Mouse (Mus musculus): Measurements from ENCODE around the gene Ipo13.
A peak's percentile ranks its signal among the peaks of the same experiment; 100 is the strongest.

The Ipo13 gene

GRCm38 (mm10) chr4:117914591-117915442 is at the start of gene Ipo13:
Gene Ipo13, minus strand, starts transcription at chr4:117914999.
- DNase-seq (ENCODE audit: low read depth, low spot score): peak; percentile 96

- no peak for DNase-seq (ENCODE audit: low read depth, low spot score)
Observed at GRCm38 (mm10) chr4:117957492-117957891, 42.7 kb upstream of the Ipo13 start.

- no peak for DNase-seq (ENCODE audit: low read depth, low spot score)
Observed at GRCm38 (mm10) chr4:117947493-117947892, 32.7 kb upstream of the Ipo13 start.

- no peak for DNase-seq (ENCODE audit: low read depth, low spot score)
Observed at GRCm38 (mm10) chr4:117946639-117947305, 32.0 kb upstream of the Ipo13 start.

- no peak for DNase-seq (ENCODE audit: low read depth, low spot score)
Observed at GRCm38 (mm10) chr4:117943317-117943716, 28.5 kb upstream of the Ipo13 start.

GRCm38 (mm10) chr4:117936964-117937363 is 22.2 kb upstream of the Ipo13 start:
- no peak for DNase-seq (ENCODE audit: low read depth, low spot score)

- no peak for DNase-seq (ENCODE audit: low read depth, low spot score)
Observed at GRCm38 (mm10) chr4:117934081-117934480, 19.3 kb upstream of the Ipo13 start.

- no peak for DNase-seq (ENCODE audit: low read depth, low spot score)
Observed at GRCm38 (mm10) chr4:117933248-117933647, 18.4 kb upstream of the Ipo13 start.

GRCm38 (mm10) chr4:117929391-117929881 is 14.6 kb upstream of the Ipo13 start, which contains the start of gene Artn:
Gene Artn, minus strand, starts transcription at chr4:117929763.
- DNase-seq (ENCODE audit: low read depth, low spot score): peak; percentile 58

- peak; percentile 47 for DNase-seq (ENCODE audit: low read depth, low spot score)
Observed at GRCm38 (mm10) chr4:117928699-117929241, 14.0 kb upstream of the Ipo13 start.

- peak; percentile 76 for DNase-seq (ENCODE audit: low read depth, low spot score)
Observed at GRCm38 (mm10) chr4:117928234-117928633, 13.4 kb upstream of the Ipo13 start.

GRCm38 (mm10) chr4:117926545-117927482 is 12.0 kb upstream of the Ipo13 start:
- peak; percentile 42 for DNase-seq (ENCODE audit: low read depth, low spot score)

GRCm38 (mm10) chr4:117924916-117925315 is 10.1 kb upstream of the Ipo13 start:
- DNase-seq (ENCODE audit: low read depth, low spot score): no peak

- DNase-seq (ENCODE audit: low read depth, low spot score): no peak
Observed at GRCm38 (mm10) chr4:117923450-117923849, 8.7 kb upstream of the Ipo13 start.

GRCm38 (mm10) chr4:117921358-117921757 is 6.6 kb upstream of the Ipo13 start:
- no peak for DNase-seq (ENCODE audit: low read depth, low spot score)

- DNase-seq (ENCODE audit: low read depth, low spot score): no peak
Observed at GRCm38 (mm10) chr4:117918762-117919161, 4.0 kb upstream of the Ipo13 start.

GRCm38 (mm10) chr4:117918261-117918660 is 3.5 kb upstream of the Ipo13 start:
- DNase-seq (ENCODE audit: low read depth, low spot score): no peak

GRCm38 (mm10) chr4:117917847-117918246 is 3.0 kb upstream of the Ipo13 start:
- DNase-seq (ENCODE audit: low read depth, low spot score): no peak

GRCm38 (mm10) chr4:117917402-117917801 is 2.6 kb upstream of the Ipo13 start:
- no peak for DNase-seq (ENCODE audit: low read depth, low spot score)

- no peak for DNase-seq (ENCODE audit: low read depth, low spot score)
Observed at GRCm38 (mm10) chr4:117916386-117916785, 1.6 kb upstream of the Ipo13 start.

- peak; percentile 37 for DNase-seq (ENCODE audit: low read depth, low spot score)
Observed at GRCm38 (mm10) chr4:117915489-117916105, 798 bp upstream of the Ipo13 start.

Data from R1 (cell line).